Mouse (Mus musculus) yolk sac, embryonic 10.5 days (tissue): Measurements from ENCODE around the gene Coq5.

ENCODE experiments used
- DNase-seq: peaks from one replicate; pipeline ENCODE4 v3.0.0-alpha.2; 2017; ENCODE audit warnings: low spot score

Gene Coq5

GRCm38 (mm10) chr5:115312816-115313667 lies 33.6 kb downstream of the Coq5 start:
- DNase-seq, result no peak

- DNase-seq, result no peak
Observed at GRCm38 (mm10) chr5:115313668-115313943, 34.1 kb downstream of the Coq5 start.

GRCm38 (mm10) chr5:115316968-115317644 lies 37.6 kb downstream of the Coq5 start:
- no peak for DNase-seq

GRCm38 (mm10) chr5:115317645-115318328 lies 38.3 kb downstream of the Coq5 start:
- peak; percentile 58 for DNase-seq

GRCm38 (mm10) chr5:115319004-115319940 lies 39.8 kb downstream of the Coq5 start:
- peak; percentile 85 for DNase-seq

GRCm38 (mm10) chr5:115326256-115326831 lies 46.9 kb downstream of the Coq5 start:
- peak; percentile 36 for DNase-seq

GRCm38 (mm10) chr5:115326875-115327609 lies 47.6 kb downstream of the Coq5 start, which contains the start of gene Srsf9:
Gene Srsf9, plus strand, starts transcription at chr5:115327177.
- peak; percentile 94 for DNase-seq

GRCm38 (mm10) chr5:115327610-115328548 lies 48.4 kb downstream of the Coq5 start:
- DNase-seq, result peak; percentile 53

GRCm38 (mm10) chr5:115330955-115331354 lies 51.5 kb downstream of the Coq5 start:
- no peak for DNase-seq

GRCm38 (mm10) chr5:115333626-115334025 lies 54.2 kb downstream of the Coq5 start:
- no peak for DNase-seq

GRCm38 (mm10) chr5:115340007-115340406 lies 60.5 kb downstream of the Coq5 start:
- DNase-seq, result no peak

GRCm38 (mm10) chr5:115340577-115341313 lies 61.3 kb downstream of the Coq5 start, which contains the start of the genes Gatc and Triap1:
Gene Gatc, minus strand, starts transcription at chr5:115341178.
Gene Triap1, plus strand, starts transcription at chr5:115341225.
- peak; percentile 89 for DNase-seq

GRCm38 (mm10) chr5:115341314-115342165 lies 62.1 kb downstream of the Coq5 start:
- no peak for DNase-seq
